Mouse (Mus musculus): ENCODE results near the gene Oprl1.

Oprl1 gene

DNA sequence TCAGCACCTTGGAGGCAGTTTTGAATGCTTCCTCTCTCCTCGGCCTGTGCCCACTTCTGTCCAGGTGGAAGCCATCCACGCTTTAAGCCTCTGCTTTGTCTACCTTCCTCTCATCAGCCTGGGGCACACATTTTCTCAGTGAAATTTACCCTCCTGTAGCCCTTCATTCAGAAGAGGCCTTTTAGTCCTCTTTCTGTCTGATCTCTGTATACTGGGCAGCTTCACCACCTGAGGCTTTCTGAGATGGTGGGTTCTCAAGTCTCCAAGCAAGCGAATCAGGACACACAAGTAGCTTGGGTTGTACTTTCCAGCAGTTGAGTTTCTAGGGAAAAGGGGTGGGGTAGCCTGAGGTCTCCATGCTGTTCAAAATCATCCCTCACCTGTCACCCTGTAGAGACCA, 22.5 kb upstream of the Oprl1 start:
- no peak for DNase-seq (ENCODE audit: low spot score)

DNA sequence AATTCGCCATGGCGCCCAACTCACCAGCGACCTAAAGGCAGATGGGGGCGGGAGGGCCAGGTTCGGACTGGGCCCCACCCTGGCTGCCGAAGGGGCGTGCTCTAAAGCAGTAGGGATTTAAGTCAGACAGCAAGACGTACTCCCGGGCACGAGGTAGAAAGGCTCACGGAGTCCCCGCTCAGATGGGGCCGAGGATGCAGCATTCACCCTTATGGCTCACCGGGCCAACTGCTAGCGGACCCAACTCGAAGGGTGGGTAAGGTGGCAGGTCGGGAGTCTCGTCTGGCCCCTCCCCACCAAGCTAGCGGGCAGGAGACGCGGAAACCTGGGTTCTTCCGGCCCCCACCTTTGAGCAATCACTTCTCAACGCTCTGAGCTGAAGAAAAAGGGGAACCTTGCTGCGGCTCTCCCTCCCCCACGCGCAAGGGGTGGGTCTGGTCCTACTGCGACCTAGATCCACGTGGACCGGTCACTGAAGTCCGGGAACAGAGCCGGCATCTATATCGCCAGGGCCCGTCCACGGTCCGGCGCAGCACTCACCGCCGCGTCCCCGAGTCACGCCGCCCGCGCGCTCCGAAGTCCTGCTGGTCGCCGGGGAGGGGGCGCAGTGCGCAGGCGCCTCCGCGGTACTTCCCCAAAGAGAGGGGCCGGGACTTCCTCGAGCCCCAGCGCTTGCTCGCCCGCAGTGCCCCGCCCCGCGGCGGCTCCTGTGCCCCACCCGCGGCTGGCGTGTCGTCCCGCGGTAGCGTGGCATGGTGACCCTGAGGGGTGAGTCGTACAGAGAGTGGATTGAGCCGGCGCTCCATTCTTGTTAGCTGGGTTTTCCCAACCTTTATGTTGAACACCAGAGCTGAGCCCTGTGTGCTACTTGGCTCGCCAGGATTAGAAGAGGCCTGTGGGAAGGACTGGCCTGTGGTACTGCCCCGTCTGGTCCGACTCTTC, 21.2 kb upstream of the Oprl1 start, which contains the start of gene Rgs19:
Rgs19 (minus strand) TSS at position 639 of the 942 bp plus-strand sequence.
- DNase-seq (ENCODE audit: low spot score) = peak; percentile 87

DNA sequence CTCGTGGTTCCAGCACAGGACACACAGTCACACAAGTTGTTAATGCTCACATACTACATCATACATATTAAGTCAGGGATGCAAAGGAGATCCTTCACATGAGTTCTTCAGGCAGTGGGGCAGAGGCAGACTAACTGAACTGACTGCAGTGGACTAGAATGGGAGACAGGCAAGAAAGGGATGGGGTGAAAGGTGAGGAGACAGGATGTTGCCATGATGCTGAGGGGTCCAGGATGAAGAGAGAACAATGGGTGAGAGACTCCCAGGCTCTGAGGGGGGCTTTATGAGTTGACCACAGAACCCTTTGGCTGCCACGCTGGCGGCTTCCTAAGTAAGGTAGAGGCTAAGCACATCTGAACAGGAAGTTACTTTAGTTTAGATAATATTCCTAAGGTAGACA, 20.2 kb upstream of the Oprl1 start:
- no peak for DNase-seq (ENCODE audit: low spot score)

DNA sequence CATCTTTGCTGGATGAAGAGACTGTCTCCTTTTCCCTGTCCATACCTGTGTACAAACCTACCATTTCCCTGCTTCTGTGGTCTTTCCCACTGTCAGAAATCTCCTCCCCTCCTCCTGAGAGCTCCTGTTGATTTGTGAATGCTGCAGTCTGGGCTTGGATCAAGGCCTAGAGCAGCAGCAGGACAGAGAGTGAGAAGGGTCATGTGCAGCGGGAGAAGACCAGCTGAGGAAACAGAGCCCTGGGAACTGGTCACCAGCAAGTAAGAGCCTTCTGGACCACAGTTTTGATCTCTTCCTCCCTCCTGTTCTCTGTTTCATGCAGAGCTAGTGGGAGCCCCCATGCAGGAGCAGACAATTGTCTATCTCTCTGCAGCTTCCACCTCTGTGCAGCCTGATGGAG, 19.0 kb upstream of the Oprl1 start:
- no peak for DNase-seq (ENCODE audit: low spot score)

DNA sequence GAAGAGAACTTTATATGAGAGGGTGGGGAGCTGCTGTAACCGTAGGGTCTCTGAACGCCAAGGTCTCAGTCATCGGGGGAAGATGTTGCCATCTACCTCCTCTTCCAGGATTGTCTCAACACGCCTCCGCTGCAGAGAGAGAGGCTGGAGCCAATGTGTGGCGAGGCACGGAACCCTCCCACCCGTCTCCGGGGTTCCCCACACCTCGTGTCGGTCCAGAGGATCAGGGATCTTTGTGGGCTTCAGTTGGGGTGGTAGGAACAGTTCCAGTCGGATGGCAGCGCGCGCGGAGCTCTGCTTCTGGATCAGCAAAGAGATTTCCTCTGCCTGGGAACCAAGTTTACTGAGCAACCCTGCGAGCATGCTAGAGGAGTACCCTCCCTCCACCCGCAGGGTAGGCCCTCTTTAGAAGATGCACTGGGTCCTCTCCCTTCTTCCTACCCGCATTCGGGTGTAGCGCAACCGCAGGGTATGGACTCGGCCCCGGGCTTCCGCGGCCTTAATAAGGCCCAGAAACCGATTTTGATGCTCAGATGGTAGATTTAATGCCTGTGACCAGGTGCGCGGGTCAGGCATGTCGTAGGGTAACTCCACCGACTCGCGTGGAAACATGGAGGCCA, 17.9 kb upstream of the Oprl1 start:
- DNase-seq (ENCODE audit: low spot score) = no peak

DNA sequence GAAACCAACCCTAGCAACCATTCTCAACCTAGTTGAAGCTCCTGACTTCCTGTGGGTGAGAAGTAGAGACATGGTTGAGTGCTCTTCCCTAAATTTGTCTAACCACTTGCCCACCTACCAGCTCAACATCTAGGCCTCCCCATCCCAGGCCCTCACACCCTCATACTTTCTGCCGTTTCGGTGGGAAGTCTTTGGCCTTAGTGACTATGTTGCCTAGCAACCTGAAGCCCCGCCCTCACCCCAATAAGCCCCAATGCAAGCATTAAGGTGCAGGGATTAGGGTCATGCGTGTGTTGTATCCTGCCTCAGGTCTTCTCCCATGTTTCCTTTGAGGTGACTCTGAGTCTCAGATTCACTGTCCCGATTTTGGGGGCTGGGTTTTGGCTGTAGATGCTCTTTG, 16.6 kb upstream of the Oprl1 start, which contains the start of gene Lkaaear1:
Lkaaear1 (minus strand) TSS at position 202 of the 400 bp plus-strand sequence.
- no peak for DNase-seq (ENCODE audit: low spot score)

DNA sequence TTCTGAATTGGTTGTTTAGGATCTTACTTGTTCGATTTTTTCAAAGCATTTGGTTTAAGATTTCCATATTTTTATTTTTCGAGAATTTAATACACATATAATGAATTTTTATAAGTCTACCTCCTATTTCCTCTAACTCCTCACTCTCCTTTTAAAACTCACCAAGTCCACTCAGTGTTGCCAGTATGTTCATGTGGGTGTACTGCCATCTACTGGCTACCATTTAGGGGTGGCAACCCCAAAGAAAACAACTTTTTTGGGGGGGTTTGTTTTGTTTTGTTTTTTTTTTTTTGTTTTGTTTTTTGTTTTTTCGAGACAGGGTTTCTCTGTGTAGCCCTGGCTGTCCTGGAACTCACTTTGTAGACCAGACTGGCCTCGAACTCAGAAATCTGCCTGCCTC, 8.1 kb upstream of the Oprl1 start:
- DNase-seq (ENCODE audit: low spot score) = peak; percentile 36

DNA sequence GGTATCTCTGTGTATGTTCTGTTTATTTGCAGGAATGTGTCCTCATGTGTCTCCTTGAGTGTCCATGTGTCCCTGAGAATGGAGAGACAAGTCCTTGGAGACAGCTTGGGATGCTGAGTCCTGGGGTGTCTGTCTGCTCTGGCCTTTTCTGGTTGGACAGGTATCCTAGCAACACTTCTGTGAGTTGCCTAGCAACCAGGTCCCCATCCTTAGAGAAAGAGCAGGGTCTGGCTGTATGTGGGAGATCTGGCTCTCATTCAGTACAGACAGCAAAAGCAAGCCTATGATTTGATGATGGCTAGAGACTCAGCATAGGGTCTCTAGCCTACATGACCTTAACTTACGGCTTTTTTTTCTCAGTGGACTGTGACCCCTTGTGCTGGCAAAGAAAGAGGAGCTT, 1.1 kb upstream of the Oprl1 start:
- no peak for DNase-seq (ENCODE audit: low spot score)

DNA sequence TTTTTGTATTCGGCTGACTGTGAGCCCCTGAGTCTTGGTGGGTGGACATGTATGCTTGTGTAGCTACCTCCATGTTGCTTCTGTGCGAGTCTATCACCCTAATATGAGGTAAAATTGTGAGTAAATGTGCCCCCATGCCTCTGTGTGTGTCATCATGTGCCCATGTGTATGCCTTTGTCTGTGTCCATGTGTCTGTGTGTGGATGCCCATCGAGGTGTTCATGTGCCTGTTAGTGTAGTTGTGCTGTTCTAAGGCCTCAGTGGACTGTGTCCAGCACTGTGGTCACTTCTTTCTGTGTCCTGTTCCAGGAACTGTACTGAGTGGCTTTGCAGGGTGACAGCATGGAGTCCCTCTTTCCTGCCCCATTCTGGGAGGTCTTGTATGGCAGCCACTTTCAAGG, 566 bp downstream of the Oprl1 start:
- no peak for DNase-seq (ENCODE audit: low spot score)

DNA sequence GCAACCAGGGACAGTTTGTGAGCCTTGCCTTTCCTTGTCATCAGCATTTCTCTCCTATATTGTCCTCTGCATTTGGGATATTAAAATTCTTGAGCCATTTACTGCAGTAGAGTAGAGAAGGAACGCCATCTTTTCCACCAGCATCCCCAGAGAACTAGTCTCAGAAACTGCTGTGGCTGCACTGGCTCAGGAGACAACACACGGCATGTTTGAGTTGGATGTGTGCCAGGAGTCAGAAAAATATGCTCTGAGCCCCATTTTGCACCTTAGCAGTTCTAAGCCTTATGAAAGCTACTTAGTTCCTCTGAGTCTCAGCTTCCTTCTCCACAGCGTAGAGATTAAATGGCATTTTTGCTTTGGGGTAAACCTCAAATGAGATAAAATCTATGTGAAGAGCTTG, 2.2 kb downstream of the Oprl1 start:
- DNase-seq (ENCODE audit: low spot score) = no peak

DNA sequence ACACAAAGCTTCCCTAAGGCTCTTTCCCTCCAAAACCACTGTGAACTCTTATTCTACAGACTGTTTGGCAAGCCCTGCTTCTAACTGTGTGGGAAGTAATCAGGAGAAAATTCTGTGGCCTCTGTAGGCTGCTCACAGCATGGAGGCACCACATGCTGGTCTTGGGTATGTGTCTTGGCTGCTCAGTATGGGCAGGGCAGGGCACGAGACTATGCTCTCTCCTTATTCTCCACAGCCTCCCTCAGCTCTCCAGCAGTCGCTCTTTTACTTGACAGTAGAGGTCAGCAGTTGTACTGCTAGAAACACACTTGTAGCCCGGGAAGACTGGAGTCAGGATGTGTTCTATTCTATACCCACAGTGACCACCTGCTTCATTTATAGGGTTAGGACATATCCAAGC, 5.2 kb downstream of the Oprl1 start:
- no peak for DNase-seq (ENCODE audit: low spot score)

DNA sequence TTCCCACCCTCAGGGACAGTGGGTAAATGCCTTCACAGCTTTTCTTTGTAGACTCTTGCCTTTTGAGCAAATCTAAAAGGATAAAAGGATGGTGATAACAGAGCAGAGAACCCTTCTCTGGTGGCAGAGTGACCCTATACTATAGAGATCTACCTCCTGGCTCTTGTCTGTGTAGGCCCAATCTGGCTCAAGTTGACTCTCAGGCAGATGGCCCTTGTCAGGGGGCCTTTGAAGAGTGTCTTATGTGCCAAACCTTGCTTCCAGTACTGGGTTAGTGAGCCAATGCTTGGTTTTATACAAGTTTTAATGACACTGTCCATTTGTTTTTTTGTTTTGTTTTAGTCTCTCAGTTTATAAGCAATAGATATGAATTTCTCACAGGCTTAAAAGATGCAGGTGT, 6.4 kb downstream of the Oprl1 start:
- DNase-seq (ENCODE audit: low spot score) = no peak

DNA sequence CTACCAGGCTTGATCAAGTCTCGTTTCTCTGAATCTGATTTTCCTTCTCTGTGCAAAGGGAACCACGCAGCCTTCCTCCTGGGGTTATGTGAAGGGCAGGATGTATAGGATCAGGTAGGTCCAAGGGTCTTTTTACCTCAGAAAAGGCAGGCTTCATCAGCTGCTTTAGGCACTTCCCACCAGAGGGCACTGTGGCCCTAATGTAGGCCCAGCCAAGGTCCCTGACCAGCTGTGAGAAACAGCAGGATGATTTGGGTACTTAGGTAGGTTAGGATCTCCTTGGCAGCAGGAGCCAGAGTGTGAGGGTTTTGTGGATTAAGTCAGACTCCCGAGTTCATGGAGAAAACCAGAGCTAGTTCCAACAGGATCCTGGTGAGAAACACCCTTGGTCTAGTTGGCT, 7.4 kb downstream of the Oprl1 start:
- peak; percentile 8 for DNase-seq (ENCODE audit: low spot score)

DNA sequence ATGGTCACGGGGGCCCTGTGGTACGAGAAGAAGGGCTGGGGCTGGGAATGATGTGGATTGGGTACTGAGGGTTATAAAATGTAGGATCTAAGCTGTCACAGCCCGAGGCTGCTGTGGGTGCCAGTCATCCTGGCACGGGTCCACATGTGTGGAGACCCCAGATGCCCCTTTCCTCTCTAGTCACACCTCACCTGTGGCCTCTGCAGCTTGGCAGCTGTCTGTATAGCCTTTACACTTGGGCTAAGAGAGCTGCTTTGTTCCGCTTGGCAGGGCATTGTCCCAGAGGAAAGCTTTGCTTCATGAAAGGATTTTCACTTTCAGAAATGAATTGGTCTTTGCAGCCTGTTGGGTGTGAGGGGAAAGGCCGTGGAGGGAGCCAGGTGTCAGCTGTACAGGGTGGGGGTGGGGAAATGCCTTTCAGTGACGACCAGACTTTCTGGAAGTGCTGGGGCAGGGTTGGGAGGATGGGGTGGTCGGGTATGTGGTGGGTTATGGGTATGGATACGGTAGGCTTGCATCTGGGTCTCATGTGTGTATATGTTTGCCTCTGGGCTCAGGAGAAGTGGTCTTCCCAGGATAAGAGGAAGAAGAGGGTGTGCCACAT, 12.9 kb downstream of the Oprl1 start:
- no peak for DNase-seq (ENCODE audit: low spot score)

DNA sequence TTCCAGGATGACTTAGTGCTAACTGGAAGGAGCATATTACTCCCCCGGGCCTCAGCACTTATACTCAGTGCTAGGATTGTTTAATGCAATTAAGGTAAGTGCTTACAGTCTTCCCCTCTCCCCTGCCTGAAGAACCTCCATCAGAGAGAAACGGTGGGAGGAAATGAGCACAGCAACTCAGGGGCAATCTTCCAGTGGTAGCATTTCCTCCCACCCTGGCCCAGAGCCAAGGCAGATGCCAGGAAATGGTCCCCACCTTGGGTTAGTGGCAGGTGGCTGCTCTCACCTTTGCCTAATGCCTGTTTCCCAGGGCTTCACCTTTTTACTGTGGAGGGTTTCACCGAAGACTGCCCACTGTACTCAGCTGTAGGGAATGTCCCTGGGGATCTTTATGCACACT, 15.2 kb downstream of the Oprl1 start:
- DNase-seq (ENCODE audit: low spot score) = no peak

DNA sequence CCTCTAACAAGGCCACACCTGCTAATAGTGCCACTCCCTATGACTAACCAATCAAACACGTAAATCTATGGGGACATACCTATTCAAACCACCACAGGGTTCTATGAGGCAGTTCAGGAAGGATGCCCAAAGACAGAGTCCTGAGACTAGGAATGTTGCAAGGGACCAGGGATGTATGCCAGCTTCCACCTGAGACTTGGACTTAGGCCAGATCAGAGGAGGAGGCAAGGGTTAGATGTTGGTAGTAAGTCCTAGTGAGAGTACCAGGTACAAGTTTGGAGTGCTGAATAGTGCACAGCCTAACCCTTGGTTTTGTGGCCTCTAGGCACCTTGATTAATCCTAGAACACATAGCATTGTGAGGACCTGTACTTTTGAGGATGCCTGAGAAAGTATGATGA, 37.8 kb downstream of the Oprl1 start:
- DNase-seq (ENCODE audit: low spot score) = no peak

DNA sequence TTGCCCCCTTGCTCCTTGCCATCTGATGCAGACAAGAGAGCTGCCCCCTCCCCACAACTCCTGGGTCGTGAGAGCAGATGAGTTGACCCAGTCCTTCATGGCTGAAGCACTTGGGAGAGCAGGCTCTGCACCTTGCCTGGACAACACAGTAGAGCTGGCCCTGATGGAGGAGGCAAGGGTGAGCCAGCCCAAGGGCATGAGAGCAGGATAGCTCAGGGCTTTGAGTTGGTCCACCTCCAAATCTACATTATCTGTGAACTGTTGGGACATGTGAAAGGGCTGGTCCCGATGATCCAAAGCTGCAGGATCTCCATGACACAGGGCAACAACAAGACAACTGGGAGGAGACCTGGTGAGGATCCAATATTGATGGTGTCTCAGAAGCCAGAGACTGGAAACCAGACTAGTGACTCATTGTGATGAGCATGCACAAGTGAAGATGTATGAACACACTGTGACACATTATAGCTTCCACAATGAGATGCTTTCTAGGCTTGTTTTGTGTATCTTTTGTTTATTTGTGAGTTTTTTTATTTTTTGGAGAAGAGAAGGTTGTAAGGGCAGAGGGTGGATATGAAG, 43.4 kb downstream of the Oprl1 start:
- no peak for DNase-seq (ENCODE audit: low spot score)

DNA sequence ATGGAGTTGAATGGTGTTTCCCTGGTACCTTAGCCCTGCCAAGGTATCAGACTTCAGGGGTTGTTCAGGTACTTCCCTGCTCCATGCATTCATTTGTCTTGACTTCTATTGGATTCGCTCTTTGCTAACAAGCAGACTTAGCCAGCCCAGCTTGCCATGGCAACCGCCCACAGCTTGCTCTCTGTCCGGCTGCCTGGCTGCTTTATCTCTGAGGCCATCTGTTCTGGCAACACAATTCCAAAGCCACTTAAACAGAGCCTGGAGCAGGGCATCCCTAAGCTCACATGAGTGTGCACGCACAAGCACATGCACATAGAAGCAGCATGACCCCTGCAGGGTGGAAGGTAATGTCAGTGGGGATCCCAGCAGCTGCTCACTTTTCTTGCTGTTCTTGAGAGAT, 44.2 kb downstream of the Oprl1 start:
- DNase-seq (ENCODE audit: low spot score) = no peak

DNA sequence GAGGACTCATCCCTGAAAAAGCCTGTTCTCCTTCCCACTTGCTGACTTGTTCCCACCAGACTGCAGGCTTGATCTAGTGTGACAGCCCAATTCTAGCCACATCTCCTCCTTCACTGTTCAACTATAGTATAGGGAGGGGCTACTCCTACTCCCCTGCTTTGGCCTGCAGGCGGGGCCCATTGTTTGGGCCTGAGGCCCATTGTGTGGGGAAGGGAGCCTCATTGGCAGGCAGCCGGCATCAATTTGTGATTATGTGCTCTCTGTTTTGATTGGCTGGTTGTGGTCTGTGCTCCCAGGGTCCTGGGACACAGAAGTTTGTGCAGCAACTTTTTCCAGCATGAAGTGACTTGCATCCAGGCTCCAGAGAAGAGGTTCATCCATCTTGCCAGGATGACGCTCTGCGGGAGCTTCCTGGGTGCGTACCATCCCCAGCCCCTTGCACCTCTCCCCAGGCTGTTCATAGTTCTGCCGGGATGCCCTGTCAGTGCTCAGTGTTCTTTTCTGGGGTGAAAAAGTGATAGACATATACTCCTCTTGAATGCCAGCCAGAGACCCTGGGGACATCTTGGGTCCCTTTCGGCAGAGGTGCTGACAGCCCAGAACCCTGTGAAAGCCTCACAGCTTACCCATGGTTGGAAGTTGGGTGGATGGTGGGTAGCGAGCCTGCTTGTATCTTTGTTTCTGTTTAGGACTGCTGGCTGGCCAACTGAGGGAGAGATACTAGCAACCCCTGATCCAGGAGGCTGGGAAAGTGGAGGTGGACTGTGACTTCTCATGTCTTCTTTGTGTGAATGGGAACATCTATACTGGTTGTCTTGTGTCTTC, 48.4 kb downstream of the Oprl1 start, which contains the start of gene Myt1:
Myt1 (plus strand) TSS at position 327 of the 825 bp plus-strand sequence.
- DNase-seq (ENCODE audit: low spot score) = no peak

DNA sequence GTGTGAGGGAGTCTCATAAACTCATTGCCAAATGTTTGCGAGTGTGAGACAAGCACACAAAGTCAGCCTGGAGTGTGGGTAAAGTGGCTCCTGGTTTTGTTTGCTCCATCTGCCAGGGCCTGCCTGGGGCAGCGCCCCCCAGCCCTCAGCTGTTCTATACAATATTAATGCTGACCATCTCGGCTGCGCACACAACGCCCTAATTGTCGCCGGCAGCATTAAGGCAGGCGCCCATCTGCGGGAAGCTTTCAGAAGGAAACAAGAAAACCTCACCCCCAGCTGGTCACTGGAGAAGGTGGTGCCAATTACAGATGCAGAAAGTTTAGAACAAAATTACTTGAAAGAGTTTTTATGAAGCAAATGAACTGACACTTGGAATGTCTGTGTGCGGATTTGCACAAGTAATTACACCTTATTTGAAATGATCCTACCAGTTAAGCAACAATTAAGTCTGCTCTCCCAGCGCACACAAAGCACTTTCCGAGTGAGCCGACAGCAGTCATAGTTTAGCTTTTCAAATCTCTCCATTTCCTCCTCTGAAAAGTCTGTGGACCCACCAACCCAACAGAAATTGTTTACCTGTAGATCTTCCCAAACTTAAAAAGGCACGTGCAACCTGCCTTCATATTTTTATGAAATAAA, 49.2 kb downstream of the Oprl1 start:
- DNase-seq (ENCODE audit: low spot score) = no peak

DNA sequence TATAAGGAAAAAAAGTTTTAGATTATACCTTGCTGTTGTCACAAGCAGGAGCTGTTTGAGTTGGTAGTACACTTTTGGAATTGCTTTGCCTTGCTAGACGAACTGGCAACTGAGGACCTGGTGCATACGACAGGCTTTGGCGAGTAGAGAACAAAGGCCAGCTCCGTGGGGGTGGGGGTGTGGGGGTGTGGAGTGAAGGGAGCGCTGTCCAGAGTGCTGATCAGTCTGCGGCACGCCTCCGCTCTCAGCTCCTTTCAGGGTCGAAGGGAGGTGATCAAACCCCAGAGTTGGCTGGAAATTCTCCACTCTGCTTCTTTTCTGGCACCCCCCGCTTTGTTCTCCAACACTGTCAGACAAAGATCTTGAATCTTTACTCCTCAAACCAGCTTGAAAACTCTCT, 49.8 kb downstream of the Oprl1 start:
- DNase-seq (ENCODE audit: low spot score) = no peak
